Mouse (Mus musculus) heart, postnatal 14 days (tissue): ENCODE measurements around the gene Slc34a3. TPM values are rescaled to one million over a fixed set of nuclear protein-coding genes. Genes with fewer than 3 reads are reported as not detected.

Experiments used
- DNase-seq, 2 experiments: peaks; one replicate each; pipeline ENCODE4 v3.0.0; 2021 to 2022
- intact Hi-C: fragments of 180-260 bp; cut with DNase I; formaldehyde crosslinking; loops from one replicate; pipeline ENCODE4 v1.15.1; 2025
- total RNA-seq, 2 experiments: library from RNA; stranded (reverse); gene quantifications; 2 replicates each; pipeline ENCODE4 v1.2.3; 2021

Slc34a3 gene
- total RNA-seq, 2 experiments from 2014 or later, result not detected

- intact Hi-C loops, result loop anchor here (1.0 to 2.0 kb wide), 3 partner anchors 24 to 64 kb away; no protein-coding TSS in a partner anchor
- peak; percentile 86 to 89 for DNase-seq
Measured at GRCm38 (mm10) chr2:25228431-25228889, 5.7 kb downstream of the Slc34a3 start.

DNA sequence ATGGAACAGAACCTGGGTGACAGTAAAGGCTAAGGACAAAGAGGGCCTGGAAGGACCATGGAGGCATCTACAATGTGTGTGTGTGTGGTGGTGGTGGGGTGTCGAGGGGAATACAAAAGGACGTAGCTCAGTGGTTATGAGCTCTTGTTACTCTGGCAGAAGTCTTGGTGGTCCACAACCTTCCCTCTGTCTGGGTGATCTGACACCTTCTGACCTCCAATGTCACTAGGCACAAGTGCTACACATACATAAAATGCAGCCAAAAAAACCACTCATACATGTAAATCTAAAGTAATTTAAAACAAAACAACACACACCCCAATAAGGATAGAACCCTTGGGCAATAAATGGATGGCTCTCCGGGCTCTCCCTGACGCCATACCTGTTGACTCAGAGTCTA, 6.8 kb downstream of the Slc34a3 start:
- intact Hi-C loops, result no loop called here
- no peak for DNase-seq

GRCm38 (mm10) chr2:25226864-25227263, 7.3 kb downstream of the Slc34a3 start:
- intact Hi-C loops, result no loop called here
- DNase-seq, result no peak

GRCm38 (mm10) chr2:25225811-25226379, 8.3 kb downstream of the Slc34a3 start:
- intact Hi-C loops, result no loop called here
- DNase-seq, result no peak

DNA sequence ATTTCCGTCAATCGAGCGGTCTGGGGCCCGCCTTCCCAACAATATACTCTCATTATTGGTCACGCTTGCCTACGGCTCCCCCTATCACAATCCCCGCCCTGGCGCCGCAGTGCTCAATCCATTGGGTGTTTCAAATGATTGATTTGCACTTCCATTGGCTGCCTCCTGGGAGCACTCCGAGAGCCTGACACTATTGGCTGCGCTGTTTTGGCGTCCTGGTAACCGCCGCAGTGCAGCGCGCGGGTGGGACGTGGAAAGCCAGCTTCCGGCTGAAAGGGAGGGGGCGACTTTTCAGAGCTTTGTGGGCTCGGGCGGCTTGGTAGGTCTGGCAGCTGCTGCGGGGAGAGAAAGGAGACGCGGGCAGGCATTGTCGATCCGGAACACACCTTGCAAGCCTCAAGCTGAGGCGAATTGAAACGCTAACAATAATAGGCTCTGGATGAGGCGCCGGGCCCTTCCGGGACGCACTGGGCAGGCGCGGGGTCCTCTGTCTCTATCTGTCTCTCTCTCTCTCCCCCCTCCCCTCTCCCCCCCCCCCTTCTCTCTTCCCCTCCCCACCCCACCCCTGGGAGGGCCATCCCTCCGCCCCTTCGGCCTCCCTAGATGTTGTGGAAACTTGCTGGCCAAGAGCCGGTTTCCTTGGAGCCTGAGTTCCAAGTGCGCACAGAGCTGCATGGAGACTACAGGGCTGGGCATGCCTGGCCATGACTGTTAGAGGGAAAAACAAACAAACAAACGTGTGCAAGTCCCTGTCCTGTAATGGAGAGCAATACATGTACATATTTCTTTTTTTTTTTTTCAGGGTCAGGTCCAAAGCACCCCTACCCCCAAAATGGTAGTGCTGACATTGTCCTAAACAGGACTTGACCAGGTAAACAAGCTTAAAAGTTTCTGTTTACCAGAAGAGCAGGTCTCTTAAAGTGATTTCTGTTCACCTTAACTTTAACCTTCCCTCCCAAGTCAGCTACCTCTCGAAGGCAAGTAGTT, 9.1 kb downstream of the Slc34a3 start:
- intact Hi-C loops, result no loop called here

DNA sequence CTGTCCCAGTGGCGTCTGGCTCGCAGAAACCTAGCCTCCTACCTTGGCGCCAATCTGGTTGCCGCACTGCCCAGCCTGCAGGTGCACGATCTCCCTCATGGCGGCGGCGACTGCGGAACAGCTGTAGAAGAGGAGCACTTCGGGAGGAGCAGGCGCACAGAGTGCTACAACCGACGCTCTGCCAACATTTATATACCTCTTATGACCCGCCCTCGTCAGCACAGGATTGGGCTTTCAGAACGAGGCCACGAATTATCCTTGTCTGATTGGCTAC, 9.7 kb downstream of the Slc34a3 start, which contains the start of gene Tubb4b:
Gene Tubb4b (minus strand): TSS at position 211 of the 274 bp plus-strand sequence.
- intact Hi-C loops, result no loop called here
- DNase-seq, result no peak

More for the DNA sequence above, 9.1 kb downstream of the Slc34a3 start:
- DNase-seq, result peak; percentile 95

GRCm38 (mm10) chr2:25223681-25224491, 10.3 kb downstream of the Slc34a3 start:
- intact Hi-C loops, result no loop called here
- peak; percentile 84 to 85 for DNase-seq

GRCm38 (mm10) chr2:25221331-25221772, 12.8 kb downstream of the Slc34a3 start:
- intact Hi-C loops, result no loop called here

DNA sequence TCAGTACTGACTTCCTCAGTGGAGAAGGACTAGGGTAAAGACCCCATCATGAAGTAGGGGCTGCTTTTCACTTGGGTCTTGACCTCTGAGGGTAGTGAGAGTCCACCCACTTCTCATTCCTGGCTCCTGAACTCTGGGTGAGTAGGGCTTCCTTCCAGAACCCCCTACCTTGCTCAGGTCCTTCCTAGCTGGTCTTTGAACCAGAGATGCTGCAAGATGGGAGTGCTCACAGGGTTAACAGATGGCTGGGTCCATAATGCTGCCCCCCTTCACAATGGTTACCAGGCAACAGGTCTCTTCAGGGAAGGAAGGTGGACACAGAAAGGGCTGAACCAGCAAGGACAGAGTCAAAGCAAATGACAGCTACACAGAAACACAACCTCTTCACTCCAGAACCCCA, 15.7 kb downstream of the Slc34a3 start, which contains the start of gene Fam166a:
Gene Fam166a (plus strand): TSS at position 301 of the 400 bp plus-strand sequence.
- intact Hi-C loops, result no loop called here
- DNase-seq, result no peak

More at GRCm38 (mm10) chr2:25221331-25221772, 12.8 kb downstream of the Slc34a3 start:
- DNase-seq, result no peak

- intact Hi-C loops, result no loop called here
- DNase-seq, result no peak
Measured at GRCm38 (mm10) chr2:25217666-25218065, 16.5 kb downstream of the Slc34a3 start.

DNA sequence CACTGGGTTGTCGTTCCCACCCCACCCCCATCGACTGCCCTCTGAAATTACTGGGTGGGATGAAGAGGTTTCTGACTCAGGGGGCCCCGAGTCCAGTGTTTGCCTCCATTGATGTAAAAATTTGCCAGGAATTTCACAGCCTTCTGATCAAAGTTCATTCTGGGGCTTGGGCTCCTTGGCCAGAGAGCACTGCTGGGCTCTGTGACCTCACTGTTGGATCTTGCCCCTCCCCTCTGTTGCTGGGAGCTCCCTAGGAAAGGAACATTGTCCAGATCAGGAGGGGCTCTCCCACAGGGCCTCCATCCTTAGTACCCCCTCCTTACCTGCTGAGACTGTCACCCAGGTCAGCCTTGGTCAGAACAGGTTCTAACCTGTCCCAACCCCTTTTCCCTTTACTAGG, 19.7 kb downstream of the Slc34a3 start, which contains the start of gene Stpg3:
Gene Stpg3 (minus strand): TSS at position 194 of the 400 bp plus-strand sequence.
- intact Hi-C loops, result no loop called here
- no peak for DNase-seq

DNA sequence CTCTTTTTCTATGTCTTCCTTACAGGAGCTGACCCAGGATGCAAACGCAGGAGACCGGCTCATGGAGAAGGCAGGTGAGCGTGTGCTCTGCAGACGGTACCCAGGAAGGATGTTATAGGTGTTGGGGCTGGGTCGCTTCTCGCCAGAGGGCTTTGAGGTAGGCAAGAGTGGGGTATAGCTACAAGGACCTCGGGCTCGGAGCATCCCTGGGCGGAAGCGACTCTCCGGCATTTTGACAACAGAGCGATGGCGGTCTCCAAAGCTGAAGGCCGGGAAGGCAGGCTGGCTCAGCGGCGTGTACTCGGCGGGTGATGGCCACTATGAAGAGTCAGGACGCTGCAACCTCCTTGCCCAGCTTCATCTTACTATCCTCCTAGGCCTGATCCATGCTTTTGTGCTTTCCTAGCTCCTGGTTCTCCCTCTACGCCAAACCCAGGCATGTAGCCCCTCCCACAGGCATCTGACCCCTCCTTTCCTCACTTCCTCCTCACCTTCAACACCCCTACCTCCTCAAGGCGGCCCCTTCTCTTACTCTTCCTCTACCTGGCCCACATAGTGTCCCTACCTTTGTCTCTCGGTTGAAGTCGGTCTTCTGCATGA, 20.8 kb downstream of the Slc34a3 start:
- intact Hi-C loops, result no loop called here
- no peak for DNase-seq

GRCm38 (mm10) chr2:25211121-25211670, 23.0 kb downstream of the Slc34a3 start, which contains the start of gene Nelfb:
Gene Nelfb, minus strand, starts transcription at chr2:25211489.
- peak; percentile 89 to 93 for DNase-seq
- intact Hi-C loops, result no loop called here

DNA sequence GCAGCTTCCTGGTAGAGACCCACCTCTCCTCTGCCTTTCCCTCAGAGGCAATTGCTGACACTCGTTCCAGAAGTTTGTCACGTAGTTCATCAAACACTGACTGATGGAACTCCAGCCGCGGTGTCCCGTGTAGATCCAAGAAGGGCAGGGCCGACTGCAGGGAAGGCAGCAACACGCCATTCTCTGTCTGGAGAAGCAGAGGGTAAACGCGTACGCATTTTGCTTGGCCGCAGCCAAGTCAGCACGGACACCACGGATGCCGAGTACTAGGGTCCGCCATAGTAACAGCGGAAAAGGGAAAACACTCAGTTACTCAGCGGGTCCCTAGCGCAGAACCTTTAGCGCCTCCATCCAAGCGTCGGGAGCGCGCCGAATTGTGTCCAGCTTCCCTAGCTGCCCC, 23.5 kb downstream of the Slc34a3 start:
- intact Hi-C loops, result no loop called here
- peak in 1 of 2 experiments; percentile 16 for DNase-seq

- intact Hi-C loops, result no loop called here
- DNase-seq, result no peak
Measured at GRCm38 (mm10) chr2:25207593-25207992, 26.6 kb downstream of the Slc34a3 start.

GRCm38 (mm10) chr2:25203631-25204214, 30.4 kb downstream of the Slc34a3 start:
- no peak for DNase-seq
- intact Hi-C loops, result no loop called here

GRCm38 (mm10) chr2:25200631-25201030, 33.5 kb downstream of the Slc34a3 start:
- intact Hi-C loops, result no loop called here
- DNase-seq, result no peak

DNA sequence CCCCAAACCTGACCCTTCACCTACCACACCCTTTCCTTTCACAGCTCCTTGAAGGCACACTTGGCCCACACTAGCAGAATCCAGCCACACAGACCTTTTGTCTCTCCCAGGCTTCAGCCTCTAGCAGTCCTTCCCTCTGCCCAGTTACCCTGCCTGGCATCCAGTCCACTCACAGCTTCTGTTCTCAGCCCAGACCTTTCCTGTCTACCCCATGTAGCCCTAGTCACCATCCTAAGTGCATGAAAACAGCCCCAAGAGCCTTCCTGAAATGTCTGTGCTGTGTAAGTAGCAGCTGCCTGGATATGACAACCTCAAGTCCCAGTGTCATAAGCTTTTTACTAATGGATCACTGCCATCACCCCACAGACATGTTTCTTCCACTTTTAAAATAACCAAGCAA, 36.2 kb downstream of the Slc34a3 start:
- intact Hi-C loops, result loop anchor here (5.0 kb wide), 1 partner anchor 134 kb away; the partner anchor contains the start of gene Man1b1
- DNase-seq, result no peak

DNA sequence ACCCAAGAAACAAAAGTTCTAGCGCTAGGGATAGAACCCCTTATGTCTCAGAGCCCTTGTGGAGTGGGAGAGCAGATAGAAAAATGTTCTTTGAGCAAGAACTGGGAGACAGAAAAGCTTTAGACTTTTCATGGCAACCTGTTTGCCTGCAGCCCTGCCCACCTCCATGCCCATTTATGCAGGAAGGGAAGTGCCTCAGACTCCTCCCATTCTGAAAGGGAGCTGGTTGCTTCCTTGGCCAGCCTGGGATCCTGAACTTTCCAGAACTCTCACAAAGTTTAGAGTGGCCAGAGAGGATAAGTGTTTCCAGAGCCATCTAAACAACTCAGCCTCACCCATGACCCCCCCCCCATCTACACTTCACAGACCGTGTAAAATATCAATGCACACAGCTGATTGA, 37.0 kb downstream of the Slc34a3 start:
- DNase-seq, result no peak
- intact Hi-C loops, result loop anchor here (5.0 kb wide), 1 partner anchor 135 kb away; the partner anchor contains the start of gene Man1b1
